Mouse (Mus musculus): ENCODE results near the gene Slc25a16. TPM values are rescaled to one million over a fixed set of nuclear protein-coding genes. Genes with fewer than 3 reads are reported as not detected.

The Slc25a16 gene
- total and polyA plus RNA-seq, 2 experiments from 2014 or later = 13.7 to 15.7 TPM

DNA sequence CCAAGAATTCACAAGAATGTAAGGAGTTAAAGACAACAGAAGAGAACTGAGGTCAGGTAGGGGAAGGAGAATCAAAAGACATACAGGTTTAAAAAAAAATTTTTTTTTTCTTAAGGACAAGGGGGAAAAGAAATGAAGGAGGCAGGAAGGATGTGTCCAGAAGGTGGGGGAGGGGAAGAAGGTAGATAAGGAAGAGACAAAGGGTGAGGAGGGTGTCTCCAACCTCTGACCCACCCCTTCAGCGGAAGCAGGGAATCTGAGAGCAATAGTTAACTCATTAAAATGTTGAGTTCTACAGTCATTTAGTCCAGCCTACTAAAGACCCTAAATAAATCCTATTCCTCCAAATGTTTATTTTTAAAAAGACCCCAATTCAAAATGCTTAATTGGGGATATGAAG lies 35.9 kb upstream of the Slc25a16 start:
- no peak for TF ChIP-seq CTCF (IDR thresholded peaks at IDR 0.05; ENCODE audit: low read depth)

DNA sequence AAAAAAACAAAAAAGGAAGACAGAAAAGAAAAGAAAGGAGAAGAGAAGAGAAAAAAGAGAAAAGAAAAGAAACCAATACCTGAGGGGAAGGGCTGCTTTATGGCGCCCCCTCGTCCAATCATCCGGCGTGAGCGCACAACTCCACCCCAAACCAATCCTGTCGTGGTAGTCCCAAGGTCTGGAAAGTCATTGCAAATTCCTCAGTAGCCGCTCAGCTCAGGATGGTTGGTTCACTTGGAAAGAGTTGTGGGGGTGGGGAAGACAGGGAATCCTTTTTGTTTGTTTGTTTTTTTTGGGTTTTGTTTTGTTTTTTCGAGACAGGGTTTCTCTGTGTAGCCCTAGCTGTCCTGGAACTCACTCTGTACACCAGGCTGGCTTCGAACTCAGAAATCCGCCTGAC lies 35.0 kb upstream of the Slc25a16 start:
- peak overlapping the region; percentile 51 for H3K4me3 ChIP-seq (ENCODE audit: low read length)
- DNase-seq (ENCODE audit: low spot score) (no peak), ATAC-seq (no peak)
- H3K9me3 ChIP-seq (ENCODE audit: low read length) = no peaks in the 10 kb centered on the region
- H3K27me3 ChIP-seq (ENCODE audit: insufficient read depth, low read length) = no peaks in the 10 kb centered on the region
- H3K4me2 ChIP-seq (ENCODE audit: low read depth, low read length) = peak overlapping the region; percentile 96
- 34% methylated on average over 10 of the region's 10 CpGs for WGBS
- no peak overlapping the region for H3K27ac ChIP-seq
- no peaks in the 10 kb centered on the region for H3K36me3 ChIP-seq (ENCODE audit: insufficient read depth, low read length)
- TF ChIP-seq CTCF (IDR thresholded peaks at IDR 0.05; ENCODE audit: low read depth) = no peak
- no peak overlapping the region; the same call in 1 of the 2 replicates for H3K9ac ChIP-seq (replicated peaks; ENCODE audit: low read length)
- no peaks in the 10 kb centered on the region for H3K4me1 ChIP-seq (ENCODE audit: insufficient read depth, low read length)

More for the DNA sequence above, 35.9 kb upstream of the Slc25a16 start:
- H3K4me3 ChIP-seq (ENCODE audit: low read length) = no peak overlapping the region
- WGBS = 64% methylated on average over 1 of the region's 1 CpGs
- no peak overlapping the region for H3K27ac ChIP-seq
- H3K4me2 ChIP-seq (ENCODE audit: low read depth, low read length) = no peak overlapping the region
- no peaks in the 10 kb centered on the region for H3K4me1 ChIP-seq (ENCODE audit: insufficient read depth, low read length)
- no peak overlapping the region for H3K9ac ChIP-seq (replicated peaks; ENCODE audit: low read length)
- ATAC-seq = no peak
- H3K27me3 ChIP-seq (ENCODE audit: insufficient read depth, low read length) = no peaks in the 10 kb centered on the region
- H3K36me3 ChIP-seq (ENCODE audit: insufficient read depth, low read length) = no peaks in the 10 kb centered on the region
- DNase-seq (ENCODE audit: low spot score) = no peak
- H3K9me3 ChIP-seq (ENCODE audit: low read length) = no peaks in the 10 kb centered on the region

DNA sequence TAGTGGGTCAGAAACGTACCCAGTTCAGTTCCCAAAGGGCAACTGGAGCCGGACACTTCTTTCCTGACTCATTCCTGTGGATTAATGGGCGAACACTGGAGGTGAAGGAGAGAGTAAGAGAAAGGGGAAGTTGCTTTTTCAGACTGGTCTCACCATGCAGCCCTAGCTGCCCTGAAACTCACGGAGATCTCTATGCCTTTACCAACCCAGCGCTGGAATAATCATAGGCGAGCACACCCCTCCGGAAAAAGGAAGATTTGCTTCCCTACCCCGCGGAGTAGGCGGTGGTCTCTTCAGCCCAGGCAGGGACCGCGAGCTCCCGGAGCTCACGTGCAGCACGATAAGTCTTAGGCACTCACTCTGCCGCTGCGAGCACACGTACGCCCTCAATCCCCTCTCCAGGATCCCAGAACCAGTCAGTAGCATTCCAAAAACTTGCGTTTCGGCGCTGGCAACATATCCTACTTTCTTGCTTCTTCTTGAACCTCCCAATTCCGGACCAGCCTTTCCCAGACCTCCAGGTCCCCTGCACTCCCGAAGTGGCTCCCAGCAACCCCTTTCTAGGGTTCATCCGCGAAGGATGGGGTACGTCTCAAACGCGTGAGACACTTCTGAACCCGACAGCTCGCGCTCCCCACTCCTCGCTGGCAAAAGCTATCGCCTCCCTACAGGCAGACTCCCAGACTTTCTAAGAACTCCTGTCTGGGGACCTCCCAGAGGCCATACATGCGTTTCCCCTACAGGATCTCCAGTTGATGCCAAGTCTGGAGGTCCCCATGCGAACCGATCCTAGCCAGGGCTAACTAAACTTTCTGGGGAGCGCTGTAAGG lies 34.2 kb upstream of the Slc25a16 start:
- DNase-seq (ENCODE audit: low spot score) = peak; percentile 10

DNA sequence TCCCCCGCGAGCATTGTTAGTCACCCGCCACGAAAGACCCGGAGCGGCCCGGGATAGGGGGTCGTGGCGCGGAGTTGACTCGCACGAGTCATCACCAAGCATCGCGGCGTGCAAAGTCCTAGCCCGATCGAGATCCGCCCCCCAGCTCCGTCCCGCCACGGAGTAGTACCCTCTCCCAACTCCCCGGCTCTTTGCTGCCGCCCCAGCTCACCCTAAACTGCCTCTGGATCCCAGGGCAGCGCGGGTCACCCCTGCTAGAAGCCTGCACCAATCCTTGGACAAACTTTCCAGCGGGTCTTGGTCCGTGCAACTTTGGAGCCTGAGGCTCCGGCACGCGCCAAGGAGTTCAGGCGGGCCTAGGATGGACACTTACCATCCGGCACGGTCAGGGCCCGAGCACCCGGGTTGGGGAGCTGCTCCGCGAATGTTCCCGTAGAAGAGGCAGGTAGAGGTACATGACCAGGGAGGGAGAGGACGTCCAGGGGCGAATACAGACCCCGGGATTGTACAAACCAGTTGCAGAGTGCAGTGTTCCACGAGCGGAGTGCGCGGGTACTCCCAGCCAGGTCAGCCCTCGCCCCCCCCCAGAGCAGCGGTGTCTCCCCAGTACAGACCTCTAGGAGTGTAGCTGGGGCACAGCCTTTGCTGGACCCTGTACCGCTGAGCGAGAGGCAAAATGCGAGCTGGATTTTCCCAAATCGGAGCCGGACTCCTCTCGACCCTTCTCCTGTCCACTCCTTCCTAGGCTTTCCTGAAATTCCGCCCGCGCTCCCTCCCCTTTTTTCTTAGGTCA lies 33.4 kb upstream of the Slc25a16 start:
- TF ChIP-seq CTCF (IDR thresholded peaks at IDR 0.05; ENCODE audit: low read depth) = 0 out of 2 replicates have a peak, but pooled peaks have one; percentile 11
- Histone ChIP-seq H3K4me3 (ENCODE audit: low read length) (peak overlapping the region; percentile 51), H3K9ac (replicated peaks; ENCODE audit: low read length) (peak overlapping the region; percentile 46), H3K4me1 (ENCODE audit: insufficient read depth, low read length) (no peaks in the 10 kb centered on the region), H3K4me2 (ENCODE audit: low read depth, low read length) (peak overlapping the region; percentile 96), H3K27me3 (ENCODE audit: insufficient read depth, low read length) (no peaks in the 10 kb centered on the region), H3K36me3 (ENCODE audit: insufficient read depth, low read length) (no peaks in the 10 kb centered on the region), H3K9me3 (ENCODE audit: low read length) (no peaks in the 10 kb centered on the region), H3K27ac (no peak overlapping the region)
- ATAC-seq = peak; percentile 76
- WGBS = under 1% methylated on average over 55 of the region's 56 CpGs
- DNase-seq (ENCODE audit: low spot score) = peak; percentile 63

More for the DNA sequence above, 34.2 kb upstream of the Slc25a16 start:
- no peaks in the 10 kb centered on the region for H3K4me1 ChIP-seq (ENCODE audit: insufficient read depth, low read length)
- peak; percentile 36; the same call in 1 of the 2 replicates for ATAC-seq
- H3K9ac ChIP-seq (replicated peaks; ENCODE audit: low read length) = peak overlapping the region; percentile 46
- no peak overlapping the region for H3K27ac ChIP-seq
- H3K4me2 ChIP-seq (ENCODE audit: low read depth, low read length) = peak overlapping the region; percentile 96
- no peaks in the 10 kb centered on the region for H3K36me3 ChIP-seq (ENCODE audit: insufficient read depth, low read length)
- under 1% methylated on average over 38 of the region's 38 CpGs for WGBS
- H3K4me3 ChIP-seq (ENCODE audit: low read length) = peak overlapping the region; percentile 51
- H3K27me3 ChIP-seq (ENCODE audit: insufficient read depth, low read length) = no peaks in the 10 kb centered on the region
- no peaks in the 10 kb centered on the region for H3K9me3 ChIP-seq (ENCODE audit: low read length)
- no peak for TF ChIP-seq CTCF (IDR thresholded peaks at IDR 0.05; ENCODE audit: low read depth)

DNA sequence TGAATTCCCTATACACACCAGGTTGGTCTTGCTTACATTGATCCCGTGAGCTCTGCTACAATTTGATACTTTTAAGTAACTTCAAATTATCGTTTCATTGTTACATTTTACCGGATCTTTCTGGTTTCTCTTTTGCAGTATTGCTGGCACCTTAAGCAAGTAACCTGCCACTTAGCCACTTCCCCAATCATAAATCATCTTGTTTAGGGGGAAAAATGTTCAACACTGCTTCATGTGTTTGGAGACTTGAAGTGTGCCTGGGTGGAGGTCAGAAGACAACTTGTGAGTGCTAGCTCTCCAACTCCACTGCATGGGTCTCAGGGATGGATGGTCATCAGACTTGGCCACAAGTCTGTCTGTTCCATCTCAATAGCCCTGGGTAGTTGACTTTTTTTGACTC lies 29.4 kb upstream of the Slc25a16 start:
- TF ChIP-seq CTCF (IDR thresholded peaks at IDR 0.05; ENCODE audit: low read depth) = no peak
- H3K4me2 ChIP-seq (ENCODE audit: low read depth, low read length) = no peak overlapping the region
- no peak for DNase-seq (ENCODE audit: low spot score)
- WGBS = 88% methylated on average over 3 of the region's 3 CpGs
- no peaks in the 10 kb centered on the region for H3K4me1 ChIP-seq (ENCODE audit: insufficient read depth, low read length)
- no peaks in the 10 kb centered on the region for H3K27me3 ChIP-seq (ENCODE audit: insufficient read depth, low read length)
- ATAC-seq = no peak
- no peaks in the 10 kb centered on the region for H3K9me3 ChIP-seq (ENCODE audit: low read length)
- H3K9ac ChIP-seq (replicated peaks; ENCODE audit: low read length) = no peak overlapping the region
- H3K36me3 ChIP-seq (ENCODE audit: insufficient read depth, low read length) = no peaks in the 10 kb centered on the region
- no peak overlapping the region for H3K27ac ChIP-seq
- H3K4me3 ChIP-seq (ENCODE audit: low read length) = no peak overlapping the region

DNA sequence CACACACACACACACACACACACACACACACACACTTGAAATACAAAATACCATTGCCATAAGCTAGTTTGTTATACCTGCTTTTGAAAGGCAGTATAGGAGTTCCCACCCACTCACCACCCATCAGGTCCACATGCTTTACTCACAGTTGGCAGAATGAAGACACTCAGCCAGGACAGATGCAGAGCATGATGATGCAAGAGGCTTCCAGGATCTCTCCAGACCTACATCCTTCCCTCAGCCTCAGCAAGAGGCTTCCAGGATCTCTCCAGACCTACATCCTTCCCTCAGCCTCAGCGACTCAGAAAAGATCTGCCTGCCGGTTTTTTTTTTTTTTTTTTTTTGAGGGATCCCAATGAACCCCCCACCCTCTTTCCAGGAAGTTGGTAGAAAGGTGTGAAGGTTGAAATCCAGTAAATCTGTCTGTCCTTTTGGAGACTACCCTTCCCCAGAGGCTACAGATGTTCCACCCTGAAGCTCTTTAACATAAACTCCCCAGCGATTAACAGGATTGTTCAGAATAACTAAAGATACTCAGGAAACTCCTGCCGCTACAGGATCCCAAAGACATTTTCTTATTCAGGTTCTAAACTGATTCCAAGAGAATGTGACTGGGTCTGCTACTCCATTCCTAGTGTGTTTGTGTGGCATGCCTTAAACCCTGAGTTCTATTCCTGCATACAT lies 27.7 kb upstream of the Slc25a16 start:
- ATAC-seq (no peak), DNase-seq (ENCODE audit: low spot score) (no peak)
- Histone ChIP-seq H3K9me3 (ENCODE audit: low read length) (no peaks in the 10 kb centered on the region), H3K4me3 (ENCODE audit: low read length) (no peak overlapping the region), H3K36me3 (ENCODE audit: insufficient read depth, low read length) (no peaks in the 10 kb centered on the region), H3K27me3 (ENCODE audit: insufficient read depth, low read length) (no peaks in the 10 kb centered on the region), H3K27ac (no peak overlapping the region), H3K4me1 (ENCODE audit: insufficient read depth, low read length) (no peaks in the 10 kb centered on the region), H3K4me2 (ENCODE audit: low read depth, low read length) (no peak overlapping the region), H3K9ac (replicated peaks; ENCODE audit: low read length) (no peak overlapping the region)
- TF ChIP-seq CTCF (IDR thresholded peaks at IDR 0.05; ENCODE audit: low read depth) = no peak
- WGBS = 34% methylated on average over 4 of the region's 4 CpGs
